Mouse (Mus musculus) G1E (cell line): ENCODE results near the gene Spink2. TPM values are rescaled to one million over a fixed set of nuclear protein-coding genes. Genes with fewer than 3 reads are reported as not detected.

ENCODE experiments used
- ATAC-seq: 2 replicates; pipeline ENCODE4 v1.8.0; 2016; ENCODE audit warnings: mild to moderate bottlenecking; ENCODE audit not compliant: insufficient number of reproducible peaks, poor library complexity, low FRiP score, severe bottlenecking; ENCODE audit errors: extremely low read depth
- DNase-seq: peaks from one replicate; pipeline ENCODE4 v3.0.0; 2012; ENCODE audit warnings: low spot score
- H3K27me3 ChIP-seq: 2 replicates; pipeline ENCODE4 v1.6.1; 2012; ENCODE audit warnings: mild to moderate bottlenecking, low read length, inconsistent platforms; ENCODE audit not compliant: insufficient read depth
- H3K36me3 ChIP-seq: replicated peaks from 2 replicates; pipeline ENCODE3; 2012; ENCODE audit warnings: mild to moderate bottlenecking, inconsistent platforms
- H3K4me1 ChIP-seq: 2 replicates; pipeline ENCODE4 v1.6.1; 2012; ENCODE audit warnings: low read depth, low read length, inconsistent platforms, mixed read lengths; ENCODE audit not compliant: insufficient read depth
- H3K4me3 ChIP-seq: 2 replicates; pipeline ENCODE4 v1.5.1; 2012; ENCODE audit warnings: low read depth, mild to moderate bottlenecking, inconsistent platforms, low read length, moderate library complexity, mixed read lengths
- H3K9me3 ChIP-seq: replicated peaks from 2 replicates; pipeline ENCODE4 v1.6.1; 2012; ENCODE audit warnings: inconsistent platforms
- CTCF ChIP-seq: IDR thresholded peaks from 2 replicates; pipeline ENCODE4 v1.5.1; 2012; ENCODE audit warnings: low read depth, low read length, inconsistent platforms, mixed read lengths
- GATA1 ChIP-seq: IDR thresholded peaks from 2 replicates; pipeline ENCODE4 v1.6.1; 2012; ENCODE audit warnings: borderline replicate concordance, low read length, inconsistent platforms, mixed read lengths
- GATA2 ChIP-seq: IDR thresholded peaks from 2 replicates; pipeline ENCODE4 v1.6.1; 2012; ENCODE audit warnings: low read depth, low read length, inconsistent platforms, borderline replicate concordance
- POLR2AphosphoS5 ChIP-seq: IDR thresholded peaks from 2 replicates; pipeline ENCODE4 v1.6.1; 2012; ENCODE audit warnings: low read depth, low read length, inconsistent platforms; ENCODE audit not compliant: insufficient replicate concordance
- TAL1 ChIP-seq: conservative IDR thresholded peaks from 2 replicates; pipeline ENCODE4 v1.6.1; 2012; ENCODE audit warnings: low read depth, low read length, inconsistent platforms, mixed read lengths
- polyA plus RNA-seq: library from polyadenylated mRNA; stranded (reverse); fragments of >175 nt; gene quantifications from 2 replicates; pipeline ENCODE4 v1.2.3, GENCODE M21; 2012
- total RNA-seq, 2 experiments: library from RNA; stranded (forward) in 1 of 2; stranded (reverse) in 1 of 2; fragments of 200-1000 nt in 1 of 2; fragments of >200 nt in 1 of 2; fragmentation: Nextera tagmentation in 1 of 2; gene quantifications; 2 replicates each; pipeline ENCODE4 v1.2.3; 2014 to 2017

The Spink2 gene
- total and polyA plus RNA-seq, 3 experiments = not detected

GRCm38 (mm10) chr5:77178976-77179375 lies 32.3 kb downstream of the Spink2 start:
- Histone ChIP-seq H3K9me3 (no peaks in the 10 kb centered on the region), H3K4me3 (no peak overlapping the region), H3K36me3 (no peaks in the 10 kb centered on the region), H3K27me3 (no peaks in the 10 kb centered on the region; the same call in 1 of the 2 replicates), H3K4me1 (no peaks in the 10 kb centered on the region)
- DNase-seq (no peak), ATAC-seq (no peak)
- no peak for TF ChIP-seq GATA1
- TF ChIP-seq POLR2AphosphoS5 = no peak
- TF ChIP-seq CTCF = no peak
- TF ChIP-seq GATA2 = no peak
- TF ChIP-seq TAL1 = no peak

GRCm38 (mm10) chr5:77178008-77178407 lies 33.3 kb downstream of the Spink2 start:
- DNase-seq (no peak), ATAC-seq (no peak)
- no peak for TF ChIP-seq GATA1
- no peak for TF ChIP-seq CTCF
- no peak for TF ChIP-seq POLR2AphosphoS5
- TF ChIP-seq TAL1 = no peak
- no peak for TF ChIP-seq GATA2
- no peaks in the 10 kb centered on the region for H3K4me1 ChIP-seq
- H3K4me3 ChIP-seq = no peak overlapping the region
- H3K9me3 ChIP-seq = no peaks in the 10 kb centered on the region
- H3K36me3 ChIP-seq = no peaks in the 10 kb centered on the region
- H3K27me3 ChIP-seq = no peaks in the 10 kb centered on the region; the same call in 1 of the 2 replicates

GRCm38 (mm10) chr5:77174779-77175178 lies 36.5 kb downstream of the Spink2 start:
- Histone ChIP-seq H3K9me3 (no peaks in the 10 kb centered on the region), H3K27me3 (peaks cover 2% of the 10 kb centered on the region; the same call in 1 of the 2 replicates), H3K36me3 (no peaks in the 10 kb centered on the region), H3K4me3 (no peak overlapping the region), H3K4me1 (no peaks in the 10 kb centered on the region)
- ATAC-seq (no peak), DNase-seq (no peak)
- TF ChIP-seq GATA2 (no peak), POLR2AphosphoS5 (no peak), GATA1 (no peak), CTCF (no peak), TAL1 (no peak)

GRCm38 (mm10) chr5:77170593-77170992 lies 40.7 kb downstream of the Spink2 start:
- ATAC-seq (no peak), DNase-seq (no peak)
- Histone ChIP-seq H3K27me3 (peaks cover 13% of the 10 kb centered on the region), H3K9me3 (no peaks in the 10 kb centered on the region), H3K36me3 (no peaks in the 10 kb centered on the region), H3K4me3 (no peak overlapping the region), H3K4me1 (no peaks in the 10 kb centered on the region)
- TF ChIP-seq CTCF (no peak), POLR2AphosphoS5 (no peak), TAL1 (no peak), GATA2 (no peak), GATA1 (no peak)

GRCm38 (mm10) chr5:77167306-77167945 lies 43.8 kb downstream of the Spink2 start:
- H3K9me3 ChIP-seq = no peaks in the 10 kb centered on the region
- H3K4me3 ChIP-seq = no peak overlapping the region
- no peaks in the 10 kb centered on the region for H3K36me3 ChIP-seq
- no peak for TF ChIP-seq CTCF
- TF ChIP-seq GATA2 = no peak
- TF ChIP-seq POLR2AphosphoS5 = no peak
- no peak for TF ChIP-seq GATA1
- no peak for TF ChIP-seq TAL1
- H3K27me3 ChIP-seq = peaks cover 17% of the 10 kb centered on the region
- H3K4me1 ChIP-seq = no peaks in the 10 kb centered on the region
- DNase-seq = no peak
- ATAC-seq = no peak

GRCm38 (mm10) chr5:77165703-77166625 lies 45.3 kb downstream of the Spink2 start:
- DNase-seq (no peak), ATAC-seq (no peak)
- TF ChIP-seq GATA1 (no peak), POLR2AphosphoS5 (no peak), CTCF (no peak), TAL1 (no peak), GATA2 (no peak)
- Histone ChIP-seq H3K4me1 (no peaks in the 10 kb centered on the region), H3K4me3 (no peak overlapping the region), H3K27me3 (peaks cover 15% of the 10 kb centered on the region), H3K36me3 (no peaks in the 10 kb centered on the region), H3K9me3 (no peaks in the 10 kb centered on the region)
